Mouse (Mus musculus) liver, embryonic 14.5 days (tissue): ENCODE measurements around the gene Nadk2.

ENCODE experiments used
- CTCF ChIP-seq: IDR thresholded peaks from 2 replicates; pipeline ENCODE4 v1.5.1; 2016; ENCODE audit warnings: antibody characterized with exemption, low read depth, control low read depth
- EP300 ChIP-seq: IDR thresholded peaks from 2 replicates; pipeline ENCODE4 v1.6.1; 2016; ENCODE audit warnings: antibody characterized with exemption, low read depth

GRCm38 (mm10) chr15:9061150-9061882 is 9.7 kb upstream of the Nadk2 start:
- no peak for TF ChIP-seq CTCF
- no peak for TF ChIP-seq EP300
